Mouse (Mus musculus) lung, adult 2 months (tissue): Measurements from ENCODE around the gene Sh3tc1.

Experiments used
- CTCF ChIP-seq: fragments of 200-500 bp; IDR thresholded peaks from 2 replicates; pipeline ENCODE4 v1.5.1; 2011; ENCODE audit warnings: mild to moderate bottlenecking, low read length, control low read depth; ENCODE audit not compliant: insufficient read depth
- POLR2A ChIP-seq: fragments of 200-500 bp; IDR thresholded peaks from 2 replicates; pipeline ENCODE4 v1.6.1; 2011; ENCODE audit warnings: low read depth, mild to moderate bottlenecking, control low read depth, low read length, borderline replicate concordance; ENCODE audit errors: extremely low read depth

- TF ChIP-seq CTCF (no peak), POLR2A (no peak)
Measured at GRCm38 (mm10) chr5:35774137-35774424, 34.3 kb upstream of the Sh3tc1 start.
